Mouse (Mus musculus) heart, embryonic 13.5 days (tissue): Measurements from ENCODE around the gene Tal1. TPM values are rescaled to one million over a fixed set of nuclear protein-coding genes. Genes with fewer than 3 reads are reported as not detected.

Experiments
- ATAC-seq: fragments of 200-750 bp; cut with Nextera tagmentation; 2 replicates; pipeline ENCODE4 v1.8.0; 2017; ENCODE audit warnings: moderate TSS enrichment; ENCODE audit not compliant: insufficient number of reproducible peaks, low FRiP score, low TSS enrichment; ENCODE audit errors: extremely low read depth
- H3K27ac ChIP-seq: fragments of 300-500 bp; sonication (generic); replicated peaks from 2 replicates; pipeline ENCODE4 v1.5.1; 2015; ENCODE audit warnings: moderate library complexity, mild to moderate bottlenecking, inconsistent platforms
- H3K27me3 ChIP-seq: fragments of 300-500 bp; sonication (generic); replicated peaks from 2 replicates; pipeline ENCODE4 v1.6.1; 2015; ENCODE audit warnings: mild to moderate bottlenecking, inconsistent platforms
- H3K36me3 ChIP-seq: fragments of 300-500 bp; sonication (generic); 2 replicates; pipeline ENCODE4 v1.6.1; 2015; ENCODE audit warnings: mild to moderate bottlenecking, inconsistent platforms
- H3K4me1 ChIP-seq: fragments of 300-500 bp; sonication (generic); 2 replicates; pipeline ENCODE4 v1.6.1; 2015; ENCODE audit warnings: inconsistent platforms
- H3K4me2 ChIP-seq: fragments of 300-500 bp; sonication (generic); 2 replicates; pipeline ENCODE4 v1.6.1; 2015; ENCODE audit warnings: inconsistent platforms, mild to moderate bottlenecking, moderate library complexity
- H3K4me3 ChIP-seq: fragments of 300-500 bp; sonication (generic); 2 replicates; pipeline ENCODE4 v1.5.1; 2015; ENCODE audit warnings: moderate library complexity, mild to moderate bottlenecking, inconsistent platforms
- H3K9ac ChIP-seq: fragments of 300-500 bp; sonication (generic); 2 replicates; pipeline ENCODE4 v1.6.1; 2015; ENCODE audit warnings: inconsistent platforms, mild to moderate bottlenecking, moderate library complexity
- H3K9me3 ChIP-seq: fragments of 300-500 bp; sonication (generic); 2 replicates; pipeline ENCODE4 v1.6.1; 2016; ENCODE audit warnings: inconsistent platforms
- WGBS: fragments of 180-500 bp; shearing (Covaris S2); methylation state at CpG from one replicate; pipeline ENCODE4 v1.1.7; 2015; ENCODE audit warnings: mixed read lengths; 5-methylcytosine and 5-hydroxymethylcytosine counted together
- polyA plus RNA-seq: library from polyadenylated mRNA; unstranded; fragments of >200 nt; fragmentation: Nextera tagmentation; extraction: Ambion mirVana; gene quantifications from 2 replicates; pipeline ENCODE4 v1.2.1, GENCODE M21; 2015

Gene Tal1
- polyA plus RNA-seq, 1 experiment from 2014 or later: 8.4 TPM

- Histone ChIP-seq H3K27me3 (peaks cover 84% of the 10 kb centered on the region), H3K4me2 (peak overlapping the region; percentile 57), H3K4me1 (peaks cover 21% of the 10 kb centered on the region), H3K27ac (no peak overlapping the region), H3K36me3 (no peaks in the 10 kb centered on the region), H3K9ac (no peak overlapping the region), H3K9me3 (no peaks in the 10 kb centered on the region), H3K4me3 (peak overlapping the region; percentile 40)
- WGBS: 81% methylated on average over 3 of the region's 3 CpGs
- no peak for ATAC-seq
Observed at GRCm38 (mm10) chr4:115091806-115092205, 35.6 kb downstream of the Tal1 start.

DNA sequence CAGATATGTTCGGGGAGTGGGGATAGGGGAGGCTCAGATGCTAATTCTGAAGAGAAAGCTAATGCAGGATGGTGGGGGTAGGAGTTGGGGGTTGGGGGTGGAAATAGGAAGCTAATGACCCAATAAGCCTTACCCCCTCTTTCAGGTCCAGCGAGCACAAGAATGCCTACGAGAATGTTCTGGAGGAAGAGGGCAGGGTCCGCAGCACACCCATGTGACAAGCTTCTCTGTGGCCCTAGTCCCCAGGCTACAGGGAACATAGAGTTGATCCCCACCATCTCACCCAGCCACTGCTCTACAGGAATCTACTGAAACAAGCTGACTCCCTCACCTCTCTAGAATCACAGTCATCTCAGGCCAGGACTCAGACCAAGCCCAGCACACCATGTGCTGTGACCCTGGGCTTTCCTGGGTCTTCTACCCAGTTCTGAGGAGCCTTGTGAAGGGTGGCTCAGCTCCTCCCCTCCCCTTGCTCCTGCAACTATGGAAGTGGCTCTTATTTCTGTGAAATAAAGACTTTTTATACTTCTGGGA lies 37.2 kb downstream of the Tal1 start:
- peaks cover 25% of the 10 kb centered on the region for H3K4me1 ChIP-seq
- H3K4me3 ChIP-seq: peak overlapping the region; percentile 14; the same call in 1 of the 2 replicates
- peaks cover 77% of the 10 kb centered on the region for H3K27me3 ChIP-seq
- no peaks in the 10 kb centered on the region for H3K36me3 ChIP-seq
- H3K27ac ChIP-seq: 0 out of 2 replicates have a peak overlapping the region, but pooled peaks have one; percentile 12
- H3K4me2 ChIP-seq: peak overlapping the region; percentile 57
- H3K9ac ChIP-seq: peak overlapping the region; percentile 47; the same call in 1 of the 2 replicates
- 76% methylated on average over 4 of the region's 4 CpGs for WGBS
- H3K9me3 ChIP-seq: no peaks in the 10 kb centered on the region
- ATAC-seq: no peak

- Histone ChIP-seq H3K27me3 (peaks cover 72% of the 10 kb centered on the region), H3K36me3 (no peaks in the 10 kb centered on the region), H3K9ac (no peak overlapping the region; the same call in 1 of the 2 replicates), H3K4me3 (peak overlapping the region; percentile 14; the same call in 1 of the 2 replicates), H3K27ac (peak overlapping the region; percentile 65), H3K4me2 (peak overlapping the region; percentile 94), H3K9me3 (no peaks in the 10 kb centered on the region), H3K4me1 (peaks cover 19% of the 10 kb centered on the region)
- no peak for ATAC-seq
- WGBS: 79% methylated on average over 2 of the region's 2 CpGs
Observed at GRCm38 (mm10) chr4:115094056-115094455, 37.8 kb downstream of the Tal1 start.

DNA sequence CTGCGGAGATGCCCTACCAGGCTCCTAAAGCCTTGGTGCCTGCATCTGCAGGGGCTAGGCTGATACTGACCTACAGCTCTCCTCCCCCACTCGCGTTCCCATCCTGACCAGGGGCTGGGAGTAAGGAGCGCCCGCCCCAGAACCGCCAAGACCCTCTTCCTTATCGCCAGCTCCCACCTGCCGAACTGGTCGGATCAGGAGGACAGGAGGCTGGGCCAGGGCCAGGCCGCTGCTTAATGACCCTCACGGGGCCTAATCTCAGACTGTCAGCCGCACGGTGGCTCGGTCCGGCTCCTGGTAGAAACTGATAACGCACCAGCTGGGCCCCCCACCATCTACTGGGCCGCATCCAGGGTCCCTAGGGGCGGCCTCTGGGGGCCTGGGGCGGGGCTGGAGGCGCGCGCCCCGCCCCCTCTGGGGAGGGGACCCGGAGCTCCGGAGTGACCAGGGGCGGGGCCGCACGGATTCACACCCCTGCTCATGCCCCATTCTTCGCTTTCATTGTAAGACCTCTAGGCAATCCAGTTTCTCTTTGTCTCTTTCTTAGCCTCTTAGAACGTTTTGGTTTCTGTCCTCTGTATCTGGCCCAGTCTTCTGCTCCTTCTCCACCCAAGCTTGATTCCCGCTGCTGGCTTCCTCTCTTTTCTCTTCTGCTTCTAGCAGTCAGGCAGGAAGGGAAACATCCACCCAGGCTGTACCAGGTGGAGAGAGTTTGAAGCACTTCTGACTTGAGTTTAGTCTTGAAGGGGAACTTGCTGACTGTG lies 39.6 kb downstream of the Tal1 start:
- H3K27me3 ChIP-seq: peaks cover 68% of the 10 kb centered on the region
- ATAC-seq: peak; percentile 90

DNA sequence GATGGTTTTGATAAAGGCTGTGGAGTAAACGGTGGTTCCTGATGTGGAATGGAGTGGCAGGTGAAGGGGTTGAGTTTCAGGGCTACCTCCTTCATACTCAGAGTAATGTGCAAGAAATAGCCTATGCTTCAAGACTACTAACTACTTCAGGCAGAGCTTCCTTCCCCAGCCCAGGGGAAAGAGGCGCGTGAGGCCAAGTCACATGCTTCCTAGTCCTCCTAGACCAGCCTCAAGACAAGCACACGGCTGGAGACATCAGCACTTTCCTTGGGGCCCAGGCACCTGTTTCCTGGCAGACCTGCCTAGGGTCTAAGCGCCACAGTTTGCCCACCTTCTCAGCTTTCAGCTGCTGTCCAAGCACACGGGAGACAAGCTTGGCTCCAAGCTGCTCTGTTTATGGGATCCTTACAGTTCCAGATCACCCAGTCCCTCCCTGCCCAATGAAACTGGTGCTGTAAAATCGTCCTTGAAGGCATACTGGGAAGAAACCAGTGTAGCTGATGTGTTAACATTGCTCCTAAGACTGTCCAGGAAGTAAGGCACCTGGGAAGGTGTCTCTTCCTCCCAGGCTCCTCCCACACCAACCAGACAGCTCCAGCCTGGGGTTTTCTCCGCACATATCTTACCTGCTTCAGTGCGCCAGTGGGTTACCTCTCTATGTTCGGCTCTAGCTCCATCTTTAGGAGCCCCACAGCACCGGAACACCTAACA lies 40.4 kb downstream of the Tal1 start:
- peak overlapping the region; percentile 74 for H3K27ac ChIP-seq
- peak; percentile 20; the same call in 1 of the 2 replicates for ATAC-seq
- H3K27me3 ChIP-seq: peaks cover 69% of the 10 kb centered on the region
- 10% methylated on average over 11 of the region's 11 CpGs for WGBS
- H3K9ac ChIP-seq: peak overlapping the region; percentile 76
- peak overlapping the region; percentile 94 for H3K4me2 ChIP-seq
- no peaks in the 10 kb centered on the region for H3K36me3 ChIP-seq
- peaks cover 19% of the 10 kb centered on the region for H3K4me1 ChIP-seq
- H3K4me3 ChIP-seq: peak overlapping the region; percentile 56
- H3K9me3 ChIP-seq: no peaks in the 10 kb centered on the region

More for the DNA sequence above, 39.6 kb downstream of the Tal1 start:
- peak overlapping the region; percentile 56 for H3K4me3 ChIP-seq
- WGBS: under 1% methylated on average over 31 of the region's 31 CpGs
- H3K4me2 ChIP-seq: peak overlapping the region; percentile 94
- H3K27ac ChIP-seq: peak overlapping the region; percentile 74
- peak overlapping the region; percentile 76 for H3K9ac ChIP-seq
- no peaks in the 10 kb centered on the region for H3K9me3 ChIP-seq
- no peaks in the 10 kb centered on the region for H3K36me3 ChIP-seq
- peaks cover 19% of the 10 kb centered on the region for H3K4me1 ChIP-seq

- ATAC-seq: no peak
- peak overlapping the region; percentile 56 for H3K4me3 ChIP-seq
- H3K27ac ChIP-seq: peak overlapping the region; percentile 74
- H3K27me3 ChIP-seq: peaks cover 64% of the 10 kb centered on the region
- H3K4me1 ChIP-seq: peaks cover 22% of the 10 kb centered on the region
- H3K4me2 ChIP-seq: peak overlapping the region; percentile 94
- WGBS: 0% methylated on average over 6 of the region's 6 CpGs
- H3K9ac ChIP-seq: peak overlapping the region; percentile 76
- no peaks in the 10 kb centered on the region for H3K9me3 ChIP-seq
- H3K36me3 ChIP-seq: no peaks in the 10 kb centered on the region
Observed at GRCm38 (mm10) chr4:115097146-115097496, 40.9 kb downstream of the Tal1 start.

- Histone ChIP-seq H3K4me1 (peaks cover 7% of the 10 kb centered on the region), H3K4me2 (peak overlapping the region; percentile 49), H3K9ac (no peak overlapping the region), H3K27ac (no peak overlapping the region), H3K36me3 (no peaks in the 10 kb centered on the region), H3K4me3 (no peak overlapping the region), H3K9me3 (no peaks in the 10 kb centered on the region), H3K27me3 (peaks cover 27% of the 10 kb centered on the region)
- ATAC-seq: no peak
- 28% methylated on average over 6 of the region's 6 CpGs for WGBS
Observed at GRCm38 (mm10) chr4:115101682-115102081, 45.5 kb downstream of the Tal1 start.

- H3K4me3 ChIP-seq: no peak overlapping the region
- H3K4me1 ChIP-seq: peaks cover 3% of the 10 kb centered on the region; the same call in 1 of the 2 replicates
- no peak overlapping the region for H3K9ac ChIP-seq
- WGBS: 45% methylated on average over 4 of the region's 4 CpGs
- H3K36me3 ChIP-seq: no peaks in the 10 kb centered on the region
- ATAC-seq: no peak
- H3K4me2 ChIP-seq: no peak overlapping the region
- H3K27ac ChIP-seq: no peak overlapping the region
- peaks cover 15% of the 10 kb centered on the region for H3K27me3 ChIP-seq
- H3K9me3 ChIP-seq: no peaks in the 10 kb centered on the region
Observed at GRCm38 (mm10) chr4:115103510-115103909, 47.3 kb downstream of the Tal1 start.

- no peak overlapping the region for H3K4me2 ChIP-seq
- H3K9me3 ChIP-seq: no peaks in the 10 kb centered on the region
- H3K27me3 ChIP-seq: peaks cover 7% of the 10 kb centered on the region
- no peak for ATAC-seq
- H3K9ac ChIP-seq: no peak overlapping the region
- no peak overlapping the region for H3K4me3 ChIP-seq
- WGBS: 61% methylated on average over 2 of the region's 2 CpGs
- H3K27ac ChIP-seq: no peak overlapping the region
- no peaks in the 10 kb centered on the region for H3K4me1 ChIP-seq
- no peaks in the 10 kb centered on the region for H3K36me3 ChIP-seq
Observed at GRCm38 (mm10) chr4:115111167-115111566, 54.9 kb downstream of the Tal1 start.

- Histone ChIP-seq H3K27ac (no peak overlapping the region), H3K9me3 (no peaks in the 10 kb centered on the region), H3K4me1 (no peaks in the 10 kb centered on the region), H3K36me3 (no peaks in the 10 kb centered on the region), H3K9ac (no peak overlapping the region), H3K4me3 (no peak overlapping the region), H3K4me2 (no peak overlapping the region), H3K27me3 (peaks cover 11% of the 10 kb centered on the region)
- no peak for ATAC-seq
- 26% methylated on average over 5 of the region's 5 CpGs for WGBS
Observed at GRCm38 (mm10) chr4:115113266-115113665, 57.0 kb downstream of the Tal1 start.

- H3K36me3 ChIP-seq: no peaks in the 10 kb centered on the region
Observed at GRCm38 (mm10) chr4:115119642-115120041, 63.4 kb downstream of the Tal1 start.

More at GRCm38 (mm10) chr4:115119642-115120041, 63.4 kb downstream of the Tal1 start:
- no peak for ATAC-seq
- no peak overlapping the region for H3K27ac ChIP-seq
- peaks cover 5% of the 10 kb centered on the region; the same call in 1 of the 2 replicates for H3K27me3 ChIP-seq
- H3K4me2 ChIP-seq: no peak overlapping the region
- no peak overlapping the region for H3K9ac ChIP-seq
- 63% methylated on average over 3 of the region's 3 CpGs for WGBS
- no peaks in the 10 kb centered on the region for H3K4me1 ChIP-seq
- H3K9me3 ChIP-seq: no peaks in the 10 kb centered on the region
- H3K4me3 ChIP-seq: no peak overlapping the region
